23 mouse cellular contexts compared by ENCODE assay signal in genomic region chr14:19720044-19720611, GRCm38 (mm10). TPM values are rescaled to one million over a fixed set of nuclear protein-coding genes. Genes with fewer than 3 reads are reported as not detected.
"Had no signal": no experiment of that assay in that cellular context is flagged by ENCODE, and none has a peak within 500 bp of the region (broad histone marks: within the 10 kb centered on the region; RNA-seq: fewer than 3 reads in every experiment).

No protein-coding gene starts in this region.

- H3K9me3 ChIP-seq: kidney, embryonic 15.5 days; limb, embryonic 12.5 days; limb, embryonic 15.5 days; midbrain, embryonic 13.5 days; neural tube, embryonic 13.5 days; stomach, embryonic 15.5 days had no signal

- H3K4me2 ChIP-seq: kidney, embryonic 15.5 days; limb, embryonic 12.5 days; limb, embryonic 15.5 days; liver, embryonic 11.5 days; lung, embryonic 14.5 days; midbrain, embryonic 13.5 days; neural tube, embryonic 13.5 days; stomach, embryonic 15.5 days had no signal

- H3K4me3 ChIP-seq: kidney, embryonic 15.5 days; left cerebral cortex, adult 2 months; limb, embryonic 12.5 days; limb, embryonic 15.5 days; midbrain, embryonic 13.5 days; myocyte; neural tube, embryonic 13.5 days; stomach, embryonic 15.5 days had no signal

- H3K27me3 ChIP-seq: kidney, embryonic 15.5 days; limb, embryonic 12.5 days; limb, embryonic 15.5 days; midbrain, embryonic 13.5 days; neural tube, embryonic 13.5 days; stomach, embryonic 15.5 days had no signal

- H3K27ac ChIP-seq: kidney, embryonic 15.5 days; left cerebral cortex, adult 2 months; limb, embryonic 12.5 days; limb, embryonic 15.5 days; liver, embryonic 14.5 days; macrophage; midbrain, embryonic 13.5 days; neural tube, embryonic 13.5 days; stomach, embryonic 15.5 days had no signal

- DNase-seq: kidney, adult 8-10 months; kidney, postnatal 10 days; kidney, postnatal 36 days; layer of hippocampus, postnatal 36 days; left cerebral cortex, postnatal 4 days; liver, postnatal 0 days; lung, embryonic 14.5 days; right cerebral cortex, postnatal 25 days; spleen, adult 18-20 months; thymus, postnatal 25 days had no signal

- ATAC-seq: liver, postnatal 0 days; lung, postnatal 0 days; midbrain, embryonic 13.5 days had no signal

- H3K4me1 ChIP-seq: limb, embryonic 12.5 days; limb, embryonic 15.5 days; neural tube, embryonic 13.5 days; stomach, embryonic 15.5 days had no signal

- H3K36me3 ChIP-seq: kidney, embryonic 15.5 days; limb, embryonic 12.5 days; limb, embryonic 15.5 days; midbrain, embryonic 13.5 days; neural tube, embryonic 13.5 days; stomach, embryonic 15.5 days had no signal

- H3K9ac ChIP-seq: kidney, embryonic 15.5 days; limb, embryonic 12.5 days; limb, embryonic 15.5 days; liver, embryonic 14.5 days; liver, postnatal 0 days; lung, embryonic 14.5 days; midbrain, embryonic 13.5 days; neural tube, embryonic 13.5 days; stomach, embryonic 15.5 days had no signal

RNA-seq across cellular contexts. Expression of gene Nid2, which starts 30.9 kb away (rescaled TPM):
- total RNA-seq: neutrophil, adult 5-6 weeks had no signal
